Mouse (Mus musculus) MEL (cell line): ENCODE data around the gene Adcy1. TPM values are rescaled to one million over a fixed set of nuclear protein-coding genes. Genes with fewer than 3 reads are reported as not detected.

Source experiments
- DNase-seq: peaks from one replicate; pipeline ENCODE4 v3.0.0; 2011; ENCODE audit warnings: low read depth, low spot score
- H3K27ac ChIP-seq: 2 replicates; pipeline ENCODE4 v1.5.1; 2012; ENCODE audit warnings: low read depth, mild to moderate bottlenecking, control low read depth, low read length, moderate library complexity; ENCODE audit not compliant: control insufficient read depth
- H3K27me3 ChIP-seq, 2 experiments: fragments of 150-350 bp in 1 of 2; sonication (generic) in 1 of 2; 2 replicates each; pipeline ENCODE4 v1.6.1; 2012; ENCODE audit warnings: low read length in 2 of 2, mild to moderate bottlenecking in 2 of 2, improper control_type of control experiment in 1 of 2, moderate library complexity in 1 of 2; ENCODE audit not compliant: insufficient read depth in 2 of 2, control insufficient read depth in 1 of 2
- H3K36me3 ChIP-seq, 2 experiments: 2 replicates each; pipeline ENCODE4 v1.6.1; 2012 to 2014; ENCODE audit warnings: low read length in 2 of 2, improper control_type of control experiment in 1 of 2, inconsistent platforms in 1 of 2, mild to moderate bottlenecking in 1 of 2; ENCODE audit not compliant: insufficient read depth in 2 of 2, control insufficient read depth in 1 of 2
- H3K4me1 ChIP-seq, 2 experiments: fragments of 150-350 bp in 1 of 2; sonication (generic) in 1 of 2; 2 replicates each; pipeline ENCODE4 v1.6.1; 2012; ENCODE audit warnings: low read length in 2 of 2, improper control_type of control experiment in 1 of 2, mild to moderate bottlenecking in 1 of 2; ENCODE audit not compliant: insufficient read depth in 2 of 2, control insufficient read depth in 1 of 2
- H3K4me3 ChIP-seq, 2 experiments: fragments of 150-350 bp in 1 of 2; sonication (generic) in 1 of 2; 2 replicates each; pipeline ENCODE4 v1.5.1; 2012; ENCODE audit warnings: low read depth in 2 of 2, low read length in 2 of 2, mild to moderate bottlenecking in 2 of 2, moderate library complexity in 2 of 2, control low read depth in 1 of 2, improper control_type of control experiment in 1 of 2; ENCODE audit not compliant: control insufficient read depth in 1 of 2, insufficient read depth in 1 of 2
- H3K79me2 ChIP-seq: 2 replicates; pipeline ENCODE4 v1.6.1; 2012; ENCODE audit warnings: mild to moderate bottlenecking, low read length, moderate library complexity; ENCODE audit not compliant: control insufficient read depth, poor library complexity, insufficient read depth
- H3K9ac ChIP-seq: 2 replicates; pipeline ENCODE4 v1.6.1; 2012; ENCODE audit warnings: low read depth, mild to moderate bottlenecking, control low read depth, low read length, moderate library complexity; ENCODE audit not compliant: control insufficient read depth, poor library complexity, severe bottlenecking
- H3K9me3 ChIP-seq: fragments of 150-350 bp; sonication (generic); replicated peaks from 2 replicates; pipeline ENCODE4 v1.6.1; 2012; ENCODE audit warnings: mild to moderate bottlenecking, low read length, improper control_type of control experiment, moderate library complexity; ENCODE audit not compliant: insufficient read depth
- BHLHE40 ChIP-seq: IDR thresholded peaks from 2 replicates; pipeline ENCODE4 v1.6.1; 2012; ENCODE audit warnings: low read depth, mild to moderate bottlenecking, inconsistent platforms, low read length, improper control_type of control experiment, borderline replicate concordance
- CHD1 ChIP-seq: IDR thresholded peaks from 2 replicates; pipeline ENCODE4 v1.6.1; 2012; ENCODE audit warnings: low read depth, mild to moderate bottlenecking, inconsistent platforms, low read length, improper control_type of control experiment
- CTCF ChIP-seq, 3 experiments: IDR thresholded peaks in 2 of 3; conservative IDR thresholded peaks in 1 of 3; 2 replicates each; pipeline ENCODE4 v1.5.1; 2011 to 2012; ENCODE audit warnings: low read length in 3 of 3, low read depth in 2 of 3, mild to moderate bottlenecking in 2 of 3, improper control_type of control experiment in 1 of 3, inconsistent platforms in 1 of 3, mixed read lengths in 1 of 3, moderate library complexity in 1 of 3; ENCODE audit not compliant: control insufficient read depth in 1 of 3, insufficient read depth in 1 of 3, poor library complexity in 1 of 3, severe bottlenecking in 1 of 3
- E2F4 ChIP-seq: IDR thresholded peaks from 2 replicates; pipeline ENCODE4 v1.6.1; 2011; ENCODE audit warnings: low read depth, low read length, improper control_type of control experiment, borderline replicate concordance
- EP300 ChIP-seq, 2 experiments: IDR thresholded peaks; 2 replicates each; pipeline ENCODE4 v1.6.1; 2011; ENCODE audit warnings: improper control_type of control experiment in 2 of 2, low read length in 2 of 2, low read depth in 1 of 2, mild to moderate bottlenecking in 1 of 2
- ETS1 ChIP-seq: IDR thresholded peaks from 2 replicates; pipeline ENCODE4 v1.6.1; 2012; ENCODE audit warnings: low read depth, mild to moderate bottlenecking, inconsistent platforms, low read length, improper control_type of control experiment, moderate library complexity
- GABPA ChIP-seq: IDR thresholded peaks from 2 replicates; pipeline ENCODE4 v1.6.1; 2012; ENCODE audit warnings: low read depth, mild to moderate bottlenecking, inconsistent platforms, low read length, improper control_type of control experiment, moderate library complexity
- JUND ChIP-seq: IDR thresholded peaks from 2 replicates; pipeline ENCODE4 v1.6.1; 2011; ENCODE audit warnings: low read depth, mild to moderate bottlenecking, improper control_type of control experiment, low read length
- MAX ChIP-seq: IDR thresholded peaks from 2 replicates; pipeline ENCODE4 v1.6.1; 2011; ENCODE audit warnings: low read length, improper control_type of control experiment
- MAZ ChIP-seq: IDR thresholded peaks from 2 replicates; pipeline ENCODE4 v1.6.1; 2012; ENCODE audit warnings: low read depth, mild to moderate bottlenecking, inconsistent platforms, low read length, improper control_type of control experiment
- MEF2A ChIP-seq: IDR thresholded peaks from 2 replicates; pipeline ENCODE4 v1.6.1; 2014; ENCODE audit warnings: low read depth, mild to moderate bottlenecking, inconsistent platforms, low read length, improper control_type of control experiment; ENCODE audit not compliant: poor library complexity, insufficient replicate concordance, severe bottlenecking; ENCODE audit errors: extremely low read depth
- MXI1 ChIP-seq: IDR thresholded peaks from 2 replicates; pipeline ENCODE4 v1.6.1; 2011; ENCODE audit warnings: mild to moderate bottlenecking, low read depth, low read length, improper control_type of control experiment
- MYB ChIP-seq: IDR thresholded peaks from 2 replicates; pipeline ENCODE4 v1.6.1; 2011; ENCODE audit warnings: mild to moderate bottlenecking, low read depth, low read length, improper control_type of control experiment
- NELFE ChIP-seq: IDR thresholded peaks from 2 replicates; pipeline ENCODE4 v1.6.1; 2011; ENCODE audit warnings: low read depth, low read length, improper control_type of control experiment
- NRF1 ChIP-seq: IDR thresholded peaks from 2 replicates; pipeline ENCODE4 v1.6.1; 2014; ENCODE audit warnings: low read depth, mild to moderate bottlenecking, inconsistent platforms, low read length, improper control_type of control experiment, moderate library complexity; ENCODE audit not compliant: poor library complexity, insufficient read depth, severe bottlenecking
- POLR2A ChIP-seq, 2 experiments: IDR thresholded peaks; 2 replicates each; pipeline ENCODE4 v1.6.1; 2011 to 2012; ENCODE audit warnings: low read length in 2 of 2, mild to moderate bottlenecking in 2 of 2, control low read depth in 1 of 2, improper control_type of control experiment in 1 of 2, low read depth in 1 of 2, moderate library complexity in 1 of 2; ENCODE audit not compliant: control insufficient read depth in 1 of 2, insufficient read depth in 1 of 2, poor library complexity in 1 of 2
- POLR2AphosphoS2 ChIP-seq: IDR thresholded peaks from 2 replicates; pipeline ENCODE4 v1.6.1; 2011; ENCODE audit warnings: low read length, improper control_type of control experiment
- RAD21 ChIP-seq: IDR thresholded peaks from 2 replicates; pipeline ENCODE4 v1.6.1; 2011; ENCODE audit warnings: mild to moderate bottlenecking, low read depth, low read length, improper control_type of control experiment
- RCOR1 ChIP-seq: IDR thresholded peaks from 2 replicates; pipeline ENCODE4 v1.6.1; 2012; ENCODE audit warnings: low read depth, mild to moderate bottlenecking, inconsistent platforms, low read length, improper control_type of control experiment
- SIN3A ChIP-seq: IDR thresholded peaks from 2 replicates; pipeline ENCODE4 v1.6.1; 2012; ENCODE audit warnings: low read length, improper control_type of control experiment, inconsistent platforms
- SMC3 ChIP-seq: IDR thresholded peaks from 2 replicates; pipeline ENCODE4 v1.6.1; 2011; ENCODE audit warnings: low read depth, low read length, improper control_type of control experiment
- TAL1 ChIP-seq: IDR thresholded peaks from 2 replicates; pipeline ENCODE4 v1.6.1; 2012; ENCODE audit warnings: mild to moderate bottlenecking, inconsistent platforms, low read length, moderate library complexity, mixed read lengths
- TCF12 ChIP-seq: IDR thresholded peaks from 2 replicates; pipeline ENCODE4 v1.6.1; 2014; ENCODE audit warnings: low read depth, mild to moderate bottlenecking, inconsistent platforms, low read length, improper control_type of control experiment, moderate library complexity
- UBTF ChIP-seq: IDR thresholded peaks from 2 replicates; pipeline ENCODE4 v1.6.1; 2012; ENCODE audit warnings: low read depth, mild to moderate bottlenecking, inconsistent platforms, low read length, improper control_type of control experiment, moderate library complexity, borderline replicate concordance; ENCODE audit not compliant: insufficient read depth
- USF1 ChIP-seq: IDR thresholded peaks from 2 replicates; pipeline ENCODE4 v1.6.1; 2014; ENCODE audit warnings: low read depth, mild to moderate bottlenecking, inconsistent platforms, low read length, improper control_type of control experiment, moderate library complexity
- USF2 ChIP-seq, 2 experiments: IDR thresholded peaks; 2 replicates each; pipeline ENCODE4 v1.6.1; 2011 to 2012; ENCODE audit warnings: improper control_type of control experiment in 2 of 2, low read length in 2 of 2, borderline replicate concordance in 1 of 2, inconsistent platforms in 1 of 2, low read depth in 1 of 2, mild to moderate bottlenecking in 1 of 2; ENCODE audit not compliant: insufficient read depth in 1 of 2
- ZC3H11A ChIP-seq: IDR thresholded peaks from 2 replicates; pipeline ENCODE4 v1.6.1; 2012; ENCODE audit warnings: low read depth, mild to moderate bottlenecking, inconsistent platforms, low read length, improper control_type of control experiment
- ZKSCAN1 ChIP-seq: IDR thresholded peaks from 2 replicates; pipeline ENCODE4 v1.6.1; 2012; ENCODE audit warnings: low read depth, mild to moderate bottlenecking, inconsistent platforms, low read length, improper control_type of control experiment, moderate library complexity
- ZMIZ1 ChIP-seq: IDR thresholded peaks from 2 replicates; pipeline ENCODE4 v1.6.1; 2012; ENCODE audit warnings: low read depth, mild to moderate bottlenecking, inconsistent platforms, low read length, improper control_type of control experiment, moderate library complexity
- ZNF384 ChIP-seq: IDR thresholded peaks from 2 replicates; pipeline ENCODE4 v1.6.1; 2012; ENCODE audit warnings: low read depth, mild to moderate bottlenecking, inconsistent platforms, low read length, improper control_type of control experiment
- polyA plus RNA-seq, 2 experiments: library from polyadenylated mRNA; stranded (reverse) in 1 of 2; unstranded in 1 of 2; fragments of >175 nt in 1 of 2; fragments of >200 nt in 1 of 2; gene quantifications; 2 replicates each; pipeline versions ENCODE4 v1.2.1 to v1.2.4; 2012; ENCODE audit warnings: low replicate concordance in 2 of 2, low read depth in 1 of 2; ENCODE audit not compliant: insufficient read length in 2 of 2, insufficient read depth in 1 of 2, missing spikeins in 1 of 2
- total RNA-seq: library from RNA; depleted of rRNA; stranded (reverse); fragments of 300-350 nt; gene quantifications from 2 replicates; pipeline ENCODE4 v1.2.3, GENCODE M21; 2012

Gene Adcy1
- total and polyA plus RNA-seq, 3 experiments = under 0.01 TPM; not detected in 2

GRCm38 (mm10) chr11:7076510-7076909 is 13.2 kb downstream of the Adcy1 start:
- H3K79me2 ChIP-seq = no peaks in the 10 kb centered on the region
- H3K27me3 ChIP-seq = no peaks in the 10 kb centered on the region
- no peaks in the 10 kb centered on the region for H3K4me1 ChIP-seq
- TF ChIP-seq ZKSCAN1 = no peak
- no peak for TF ChIP-seq POLR2AphosphoS2
- TF ChIP-seq USF1 = no peak
- no peak for TF ChIP-seq ZNF384
- no peak for TF ChIP-seq JUND
- no peak for TF ChIP-seq ZC3H11A
- TF ChIP-seq CTCF (IDR thresholded peaks at IDR 0.05 in 2 of 3, conservative IDR thresholded peaks at IDR 0.05 in 1 of 3; ENCODE audit: control insufficient read depth in 1 of 3, insufficient read depth in 1 of 3, low read depth in 2 of 3, low read length in 3 of 3, poor library complexity in 1 of 3, severe bottlenecking in 1 of 3) = no peak
- no peak for TF ChIP-seq TAL1
- TF ChIP-seq MEF2A = no peak
- no peak for TF ChIP-seq NELFE
- TF ChIP-seq ZMIZ1 = no peak
- TF ChIP-seq MXI1 = no peak
- TF ChIP-seq POLR2A (IDR thresholded peaks at IDR 0.05; ENCODE audit: control insufficient read depth in 1 of 2, insufficient read depth in 1 of 2, low read depth in 1 of 2, low read length in 2 of 2, poor library complexity in 1 of 2) = no peak
- TF ChIP-seq MAX = no peak
- TF ChIP-seq ETS1 = no peak
- no peak for TF ChIP-seq EP300 (IDR thresholded peaks at IDR 0.05; ENCODE audit: low read depth in 1 of 2, low read length in 2 of 2)
- no peak for TF ChIP-seq SIN3A
- no peak for TF ChIP-seq GABPA
- no peak for TF ChIP-seq SMC3
- no peak for TF ChIP-seq MAZ
- TF ChIP-seq, all 39 proteins: peak for 0
- Histone ChIP-seq H3K9ac (no peak overlapping the region), H3K4me3 (no peak overlapping the region), H3K27ac (no peak overlapping the region), H3K9me3 (no peaks in the 10 kb centered on the region), H3K36me3 (no peaks in the 10 kb centered on the region)
- DNase-seq = no peak

- no peaks in the 10 kb centered on the region for H3K9me3 ChIP-seq
Observed at GRCm38 (mm10) chr11:7081893-7082292, 18.6 kb downstream of the Adcy1 start.

More at GRCm38 (mm10) chr11:7081893-7082292, 18.6 kb downstream of the Adcy1 start:
- Histone ChIP-seq H3K79me2 (no peaks in the 10 kb centered on the region), H3K4me3 (no peak overlapping the region), H3K9ac (no peak overlapping the region), H3K4me1 (no peaks in the 10 kb centered on the region), H3K36me3 (no peaks in the 10 kb centered on the region), H3K27ac (no peak overlapping the region), H3K27me3 (no peaks in the 10 kb centered on the region)
- DNase-seq = no peak
- no peak for TF ChIP-seq MYB
- TF ChIP-seq CHD1 = no peak
- no peak for TF ChIP-seq RCOR1
- no peak for TF ChIP-seq UBTF
- no peak for TF ChIP-seq MAZ
- no peak for TF ChIP-seq USF2 (IDR thresholded peaks at IDR 0.05; ENCODE audit: borderline replicate concordance in 1 of 2, insufficient read depth in 1 of 2, low read depth in 1 of 2, low read length in 2 of 2)
- TF ChIP-seq SIN3A = no peak
- TF ChIP-seq RAD21 = no peak
- TF ChIP-seq BHLHE40 = no peak
- TF ChIP-seq SMC3 = no peak
- no peak for TF ChIP-seq MEF2A
- TF ChIP-seq ZNF384 = no peak
- no peak for TF ChIP-seq EP300 (IDR thresholded peaks at IDR 0.05; ENCODE audit: low read depth in 1 of 2, low read length in 2 of 2)
- TF ChIP-seq TCF12 = no peak
- TF ChIP-seq MXI1 = no peak
- no peak for TF ChIP-seq E2F4
- TF ChIP-seq MAX = no peak
- no peak for TF ChIP-seq NRF1
- TF ChIP-seq USF1 = no peak
